Mouse (Mus musculus) kidney, adult 2 months (tissue): Measurements from ENCODE around the gene Ccdc103.

Source experiments
- CTCF ChIP-seq: fragments of 200-500 bp; conservative IDR thresholded peaks from 2 replicates; pipeline ENCODE4 v1.5.1; 2011; ENCODE audit warnings: low read depth, mild to moderate bottlenecking, control low read depth, low read length, moderate library complexity, mixed read lengths; ENCODE audit not compliant: insufficient read depth, insufficient read length
- POLR2A ChIP-seq: fragments of 200-500 bp; IDR thresholded peaks from one replicate; pipeline ENCODE4 v1.6.1; 2011; ENCODE audit warnings: low read depth, low read length, control low read depth

DNA sequence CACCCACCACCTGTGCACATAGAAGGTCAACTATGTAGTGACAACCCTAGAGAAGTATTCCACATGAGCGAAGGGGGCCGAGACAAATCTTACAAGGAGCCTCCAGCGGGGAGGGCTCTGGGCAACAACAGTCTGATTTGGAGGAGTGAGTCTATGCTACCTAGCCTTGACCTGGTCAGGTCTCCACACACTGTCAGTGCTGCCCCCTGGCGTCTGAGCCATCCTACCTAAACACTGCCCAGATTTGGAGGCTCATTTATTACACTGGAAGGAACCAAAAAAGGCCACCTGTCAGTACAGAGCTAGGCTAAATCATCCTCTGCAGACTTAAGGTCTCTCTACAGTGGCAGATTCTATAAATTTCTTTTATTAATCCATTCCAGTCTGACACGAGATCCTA is 29.1 kb upstream of the Ccdc103 start:
- TF ChIP-seq CTCF, result peak; percentile 79
- no peak for TF ChIP-seq POLR2A
